Mouse (Mus musculus) left cerebral cortex, adult 18-20 months (tissue): ENCODE results near the gene Fhit. TPM values are rescaled to one million over a fixed set of nuclear protein-coding genes. Genes with fewer than 3 reads are reported as not detected.

Experiments
- DNase-seq, 2 experiments: peaks; one replicate each; pipeline ENCODE4 v3.0.0; 2021 to 2022; ENCODE audit warnings: low spot score in 2 of 2, mixed read lengths in 1 of 2
- total RNA-seq, 2 experiments: library from RNA; stranded (reverse); gene quantifications; 2 replicates each; pipeline ENCODE4 v1.2.3; 2021

The Fhit gene
- total RNA-seq, 2 experiments from 2014 or later, result 6.8 to 9.4 TPM

- no peak for DNase-seq
Observed at GRCm38 (mm10) chr14:9721917-9722472, 1439.8 kb downstream of the Fhit start.

DNA sequence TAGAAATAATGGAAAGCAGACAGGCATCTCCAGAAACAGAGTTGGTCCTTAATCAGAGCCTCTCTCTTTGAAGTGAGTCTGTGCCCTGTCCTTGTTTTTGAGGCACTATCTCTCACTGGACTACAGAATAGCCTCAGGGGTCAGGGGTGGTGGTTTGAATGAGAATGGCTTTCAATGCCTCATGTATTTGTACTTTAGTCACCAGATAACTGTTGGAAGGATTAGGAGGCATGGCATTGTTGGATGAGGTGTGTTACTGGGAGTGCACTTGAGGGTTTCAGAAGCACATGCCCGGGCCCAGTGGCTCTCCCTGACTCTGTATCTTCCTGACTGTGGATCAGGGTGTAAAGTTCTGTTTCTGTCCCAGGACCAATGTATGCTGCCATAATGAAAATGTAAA lies 1463.2 kb downstream of the Fhit start:
- DNase-seq, result no peak

DNA sequence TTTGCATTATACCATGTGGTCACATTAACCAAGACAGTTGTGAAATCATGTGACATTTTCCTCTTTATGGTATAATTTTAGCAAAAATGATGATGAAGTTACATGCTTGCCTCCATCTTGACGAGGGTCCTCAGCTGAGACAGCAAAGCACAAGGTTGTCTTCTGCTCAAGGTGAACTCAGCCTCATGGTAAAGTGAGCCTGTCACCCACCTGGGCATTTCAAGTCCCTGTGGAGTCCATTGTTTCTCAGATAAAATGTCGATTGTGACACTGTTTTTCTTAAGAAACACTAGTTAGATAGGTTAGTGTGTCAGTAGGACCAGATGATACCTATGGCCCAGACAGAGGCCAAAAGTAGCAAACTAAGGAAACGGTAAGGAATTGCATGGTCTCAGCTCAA lies 1464.7 kb downstream of the Fhit start:
- no peak for DNase-seq

DNA sequence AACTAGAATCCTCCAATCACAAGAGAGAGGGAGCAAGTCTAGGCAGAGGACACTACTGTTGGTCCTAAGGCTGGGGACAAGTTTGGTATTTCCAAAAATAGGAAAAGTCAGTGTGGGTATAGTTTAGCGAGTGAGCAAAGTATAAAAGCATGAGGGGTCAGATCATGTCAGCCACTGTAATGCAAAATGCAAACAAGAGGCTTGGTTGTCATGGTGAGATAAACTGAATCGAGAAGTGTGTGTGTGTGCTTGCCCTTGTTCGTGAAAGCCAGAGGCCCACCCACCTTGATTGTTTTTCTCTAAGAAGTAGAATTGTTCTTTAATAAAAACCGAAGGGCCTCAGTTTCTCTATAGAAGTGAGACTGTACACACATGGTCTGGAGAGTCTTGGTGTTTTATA lies 1465.8 kb downstream of the Fhit start:
- DNase-seq, result no peak

DNA sequence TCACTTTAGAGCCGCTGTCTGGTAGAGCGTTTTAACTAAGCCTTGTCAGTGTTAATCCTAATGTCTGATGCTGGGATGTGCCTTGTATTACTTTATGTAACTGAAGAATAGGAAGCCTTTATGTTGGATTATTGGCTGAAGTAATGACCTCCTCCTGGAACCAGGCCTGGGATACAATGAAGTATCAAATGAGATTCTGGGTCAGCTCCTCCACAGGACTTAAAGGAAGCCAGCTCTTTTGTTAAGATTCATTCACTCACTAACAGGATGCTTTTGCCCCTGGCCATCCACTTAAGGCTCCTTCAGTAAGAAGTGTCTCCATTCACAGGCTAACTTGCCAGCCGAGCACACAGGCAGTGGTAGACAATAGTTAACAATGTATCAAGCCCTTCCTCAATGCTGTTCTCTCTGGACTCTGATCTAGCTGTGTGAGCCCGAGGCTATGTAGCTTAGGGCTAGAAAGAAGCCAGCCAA lies 1466.6 kb downstream of the Fhit start:
- no peak for DNase-seq

DNA sequence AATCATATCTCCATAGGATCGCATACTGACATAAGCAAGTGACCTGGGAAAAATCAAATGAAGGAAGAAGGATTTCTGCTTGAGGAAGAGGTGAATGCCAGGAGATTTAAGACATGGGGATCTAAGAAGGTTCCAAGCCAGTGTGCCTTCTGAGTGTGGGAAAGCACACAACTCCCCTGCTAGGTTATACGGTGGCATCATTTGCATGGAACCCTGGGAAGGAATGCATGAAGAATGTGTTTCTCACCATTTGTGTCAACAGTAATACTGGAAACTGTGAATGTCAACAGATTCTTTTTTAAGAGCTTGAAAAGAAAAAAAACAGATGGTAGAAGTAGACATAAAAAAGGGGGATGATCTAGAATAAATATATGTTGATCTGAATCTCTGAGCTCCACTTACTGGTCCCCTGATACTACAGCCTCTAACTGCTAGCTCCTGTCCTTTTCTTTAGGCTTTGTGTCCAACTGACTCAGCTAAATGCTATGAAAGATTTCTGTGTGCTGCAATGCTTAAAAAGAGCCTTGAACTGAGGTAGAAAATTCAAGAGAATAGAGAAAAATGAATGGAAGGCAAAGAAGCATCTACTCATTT lies 1473.1 kb downstream of the Fhit start:
- no peak for DNase-seq

DNA sequence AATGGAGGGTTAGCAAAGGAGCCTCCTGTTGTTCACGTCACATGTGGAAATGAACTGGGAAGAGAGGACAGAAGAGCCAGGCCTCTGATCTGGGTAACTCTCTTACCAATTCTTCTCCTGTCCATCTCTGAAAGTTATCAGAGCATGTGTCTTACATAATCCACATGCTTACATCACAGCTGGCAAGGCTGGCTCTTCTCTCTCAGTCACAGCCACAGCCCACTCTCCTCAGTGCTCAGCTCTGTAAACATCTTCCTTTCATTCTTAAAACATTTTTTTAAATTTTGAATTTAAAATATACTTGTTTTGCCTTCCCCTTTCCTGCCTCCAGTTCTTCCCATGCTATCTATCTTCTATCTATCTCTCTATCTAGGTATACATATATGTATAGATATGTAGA lies 1477.5 kb downstream of the Fhit start:
- DNase-seq, result peak in 1 of 2 experiments; percentile 4

DNA sequence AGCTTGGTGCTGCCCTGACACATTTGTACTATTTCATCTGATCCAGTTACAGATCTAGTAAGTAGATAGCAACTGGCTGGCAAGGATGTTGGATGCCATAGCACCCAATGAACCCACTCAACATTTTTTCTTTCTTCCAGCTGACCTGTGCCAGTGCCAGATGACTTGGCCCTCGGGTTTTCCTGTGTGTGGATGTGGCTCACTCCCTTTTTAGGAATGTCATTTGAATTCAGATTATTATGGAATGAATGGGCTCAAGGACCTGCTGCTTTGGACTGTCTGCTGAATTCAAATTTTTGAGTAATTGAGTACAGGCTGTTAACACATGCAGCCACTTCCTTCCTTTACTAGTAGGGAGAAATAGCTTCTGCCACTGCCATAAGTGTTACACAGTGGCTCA lies 1489.1 kb downstream of the Fhit start:
- DNase-seq, result no peak

DNA sequence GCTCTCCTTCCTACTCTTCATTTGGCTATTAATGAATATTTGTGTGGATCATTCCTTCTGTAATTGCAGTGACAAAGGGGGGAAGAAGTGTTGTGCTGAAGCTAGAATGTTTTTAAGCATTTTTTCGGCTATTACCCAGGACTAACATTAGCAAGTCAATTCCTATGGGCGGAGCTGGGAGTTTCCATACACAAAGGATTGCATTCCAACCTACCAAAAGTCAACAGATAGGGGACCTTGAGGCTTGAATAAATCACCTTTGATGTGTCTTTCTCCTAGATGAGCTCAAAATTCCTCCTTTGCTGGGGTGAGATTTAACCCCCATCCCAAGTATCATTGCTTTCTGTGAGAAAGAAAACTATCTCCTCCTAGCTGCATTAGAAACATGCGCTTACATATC lies 1490.1 kb downstream of the Fhit start:
- no peak for DNase-seq

DNA sequence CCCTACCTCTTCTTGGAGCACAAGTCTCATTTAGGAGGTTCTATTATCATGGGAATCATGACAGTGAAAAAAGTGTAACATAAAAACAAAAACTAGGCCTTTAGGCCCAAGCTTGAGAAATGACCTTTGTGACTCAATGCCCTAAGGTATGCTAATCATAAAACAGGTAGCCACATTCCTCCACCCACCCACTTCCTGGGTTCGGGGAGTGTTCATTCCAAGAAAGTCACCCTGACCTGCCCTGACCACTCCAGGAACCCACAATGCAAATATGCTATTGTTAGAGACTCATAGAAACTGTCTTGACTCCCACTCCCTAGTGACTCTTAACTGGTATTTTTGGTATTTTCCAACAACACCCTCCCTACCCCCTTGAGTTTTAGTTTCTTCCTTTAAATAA lies 1492.1 kb downstream of the Fhit start:
- DNase-seq, result no peak

- DNase-seq, result no peak
Observed at GRCm38 (mm10) chr14:9658445-9658844, 1503.4 kb downstream of the Fhit start.

GRCm38 (mm10) chr14:9651417-9651816 lies 1510.4 kb downstream of the Fhit start:
- DNase-seq, result no peak

GRCm38 (mm10) chr14:9648416-9648815 lies 1513.4 kb downstream of the Fhit start:
- no peak for DNase-seq

GRCm38 (mm10) chr14:9646233-9646632 lies 1515.6 kb downstream of the Fhit start:
- no peak for DNase-seq

GRCm38 (mm10) chr14:9644216-9645166 lies 1517.3 kb downstream of the Fhit start:
- no peak for DNase-seq

DNA sequence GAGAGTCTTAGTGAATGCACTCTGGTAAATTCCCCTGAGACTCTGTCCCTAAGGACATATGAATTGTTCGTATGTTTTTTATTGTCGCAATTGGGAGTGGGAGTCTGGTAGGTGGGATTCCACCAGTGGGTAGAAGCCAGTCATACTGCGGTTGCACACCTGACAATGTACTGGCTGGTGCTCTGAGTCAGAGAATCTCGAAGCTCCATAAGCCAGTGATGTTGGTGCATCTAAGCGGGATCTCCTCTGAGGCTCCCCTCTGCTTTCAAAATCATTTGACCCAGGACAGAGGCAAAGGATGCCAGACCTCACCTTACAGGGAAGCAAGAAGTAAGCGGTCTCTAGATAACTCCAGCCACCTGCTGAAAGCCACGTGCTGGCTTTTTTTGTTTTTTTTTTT lies 1518.1 kb downstream of the Fhit start:
- DNase-seq, result no peak

DNA sequence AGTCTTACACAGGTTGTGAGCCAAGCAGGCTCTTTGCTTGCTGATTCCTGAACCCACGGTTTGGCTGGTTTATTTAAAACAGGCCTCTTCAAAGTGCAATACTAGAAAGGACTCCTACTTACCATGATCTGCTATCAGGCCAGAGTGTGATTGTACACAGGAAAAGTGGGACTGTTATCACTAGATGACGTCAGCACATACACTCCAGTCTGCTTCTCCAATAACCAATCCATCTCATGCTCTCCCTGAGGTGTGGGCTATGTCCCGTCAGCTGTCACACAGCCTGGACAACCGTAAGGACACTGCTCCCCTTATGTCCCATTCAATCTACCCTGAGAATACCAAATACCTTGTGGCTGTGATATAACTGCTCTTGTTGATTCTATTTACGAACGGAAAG lies 1519.2 kb downstream of the Fhit start:
- no peak for DNase-seq

- no peak for DNase-seq
Observed at GRCm38 (mm10) chr14:9642068-9642467, 1519.8 kb downstream of the Fhit start.

DNA sequence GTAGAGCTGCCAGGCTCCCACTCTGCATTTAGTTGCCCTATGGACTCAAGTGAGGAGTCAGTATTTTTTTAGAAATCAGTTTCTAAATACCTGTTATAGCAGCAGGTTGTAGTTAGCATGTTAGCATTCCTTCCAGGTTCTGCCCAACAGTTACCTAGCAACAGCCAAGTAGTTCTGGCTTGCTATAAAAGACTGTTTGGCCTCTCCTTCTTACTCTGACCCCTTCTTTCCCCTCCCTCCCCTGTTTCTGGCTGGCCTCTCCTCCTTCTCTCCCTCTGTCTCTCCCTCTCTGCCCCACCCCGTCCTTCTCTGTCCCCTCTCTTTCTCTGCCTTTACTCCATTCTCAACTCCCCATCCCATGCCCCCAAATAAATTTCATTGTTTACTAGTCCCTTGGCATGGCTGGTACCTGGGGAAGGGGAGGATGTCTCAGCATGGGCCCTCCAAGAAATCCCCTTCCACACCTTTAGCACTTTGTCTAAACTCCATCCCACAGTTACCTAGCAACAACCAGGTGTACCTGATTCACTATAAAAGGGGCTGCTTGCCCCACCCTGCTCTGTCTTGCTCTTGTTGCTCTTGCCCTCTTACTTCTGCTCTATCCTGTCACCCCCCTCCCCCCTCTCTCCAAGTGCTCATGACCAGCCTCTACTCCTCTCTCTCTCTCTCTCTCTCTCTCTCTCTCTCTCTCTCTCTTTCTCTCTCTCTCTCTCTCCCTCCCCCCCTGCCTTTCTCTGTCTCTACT lies 1527.4 kb downstream of the Fhit start:
- no peak for DNase-seq

DNA sequence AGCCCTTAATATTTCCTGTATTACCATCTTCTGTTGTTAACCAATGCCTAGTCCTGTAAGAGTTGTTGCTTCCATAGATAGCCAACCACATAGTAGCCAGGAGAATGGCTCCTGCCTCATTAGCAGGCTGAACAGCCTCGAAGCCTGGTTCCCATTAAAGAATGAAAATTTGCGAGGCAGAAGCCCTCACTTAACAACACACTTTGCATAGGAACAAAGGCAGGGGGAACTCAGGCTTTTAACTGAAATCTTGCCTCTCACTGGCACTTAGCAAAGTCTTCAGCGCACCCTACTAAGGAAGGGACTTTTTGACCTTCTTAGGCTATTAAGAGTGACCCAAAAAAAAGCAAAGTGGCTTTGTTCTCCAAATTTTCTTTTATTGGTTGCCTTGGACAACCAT lies 1529.3 kb downstream of the Fhit start:
- no peak for DNase-seq

- DNase-seq, result no peak
Observed at GRCm38 (mm10) chr14:9623219-9624043, 1538.4 kb downstream of the Fhit start.
